Mouse (Mus musculus): ENCODE measurements around the gene Glb1. TPM values are rescaled to one million over a fixed set of nuclear protein-coding genes. Genes with fewer than 3 reads are reported as not detected.
"Not testable (repeated sequence)": the region's sequence is repeated elsewhere in the genome, so short reads cannot be mapped to it uniquely, and the experiment has no call there.

The Glb1 gene
- total RNA-seq, 1 experiment: 36.0 TPM

- TF ChIP-seq ZC3H11A (IDR thresholded peaks at IDR 0.05; ENCODE audit: borderline replicate concordance, low read depth, low read length) (0 out of 2 replicates have a peak, but pooled peaks have one; percentile 7), CHD2 (IDR thresholded peaks at IDR 0.05; ENCODE audit: low read depth, low read length) (no peak)
- H3K27ac ChIP-seq (ENCODE audit: insufficient read depth, low read depth, low read length, poor library complexity, severe bottlenecking): peak within 1 kb of the TSS; percentile 7
- peak within 1 kb of the TSS; percentile 27; the same call in 1 of the 2 replicates for H3K9ac ChIP-seq (ENCODE audit: insufficient read depth, low read depth, low read length, poor library complexity, severe bottlenecking)
- H3K9me3 ChIP-seq (ENCODE audit: control insufficient read depth, insufficient read depth, low read depth, low read length): no peaks in the 10 kb centered on the region
- in situ Hi-C loops (cut with MboI; ENCODE audit: low sequenced_read_pairs in 2 of 2, unreplicated experiment in 2 of 2): no loop called here
- DNase-seq (ENCODE audit: low read depth, low spot score): no peak
- peaks cover 19 to 40% of the 10 kb centered on the region in 2 experiments for H3K4me1 ChIP-seq (ENCODE audit: control insufficient read depth in 2 of 2, insufficient read depth in 2 of 2, low read length in 2 of 2, poor library complexity in 1 of 2)
- H3K4me3 ChIP-seq (ENCODE audit: insufficient read depth in 1 of 2, low read depth in 1 of 2, low read length in 2 of 2, poor library complexity in 1 of 2, severe bottlenecking in 1 of 2): peak within 1 kb of the TSS; percentile 4 to 42; a peak in 3 of 4 replicates
- H3K36me3 ChIP-seq (ENCODE audit: control insufficient read depth, insufficient read depth, low read length, poor library complexity, severe bottlenecking): peaks cover 52% of the 10 kb centered on the region
Observed at GRCm38 (mm10) chr9:114515364-114515763, 114.5 kb downstream of the Glb1 start, which contains the start of gene C130032M10Rik. Gene C130032M10Rik (plus strand): TSS chr9:114515697.

GRCm38 (mm10) chr9:114517924-114518497, 117.1 kb downstream of the Glb1 start:
- Histone ChIP-seq H3K4me1 (ENCODE audit: control insufficient read depth in 2 of 2, insufficient read depth in 2 of 2, low read length in 2 of 2, poor library complexity in 1 of 2) (peaks cover 13 to 39% of the 10 kb centered on the region in 2 experiments), H3K4me3 (ENCODE audit: insufficient read depth in 1 of 2, low read depth in 1 of 2, low read length in 2 of 2, poor library complexity in 1 of 2, severe bottlenecking in 1 of 2) (no peak overlapping the region), H3K27ac (ENCODE audit: insufficient read depth, low read depth, low read length, poor library complexity, severe bottlenecking) (peak overlapping the region; percentile 27; the same call in 1 of the 2 replicates), H3K9ac (ENCODE audit: insufficient read depth, low read depth, low read length, poor library complexity, severe bottlenecking) (peak overlapping the region; percentile 3; the same call in 1 of the 2 replicates), H3K36me3 (ENCODE audit: control insufficient read depth, insufficient read depth, low read length, poor library complexity, severe bottlenecking) (peaks cover 46% of the 10 kb centered on the region), H3K9me3 (ENCODE audit: control insufficient read depth, insufficient read depth, low read depth, low read length) (no peaks in the 10 kb centered on the region)
- TF ChIP-seq MAFK (IDR thresholded peaks at IDR 0.05; ENCODE audit: insufficient read depth, low read depth, low read length) (no peak), HCFC1 (IDR thresholded peaks at IDR 0.05; ENCODE audit: borderline replicate concordance, insufficient read depth, low read length) (no peak)
- DNase-seq (ENCODE audit: low read depth, low spot score): no peak
- in situ Hi-C loops (cut with MboI; ENCODE audit: low sequenced_read_pairs in 2 of 2, unreplicated experiment in 2 of 2): no loop called here

- peaks cover 44% of the 10 kb centered on the region for H3K36me3 ChIP-seq (ENCODE audit: control insufficient read depth, insufficient read depth, low read length, poor library complexity, severe bottlenecking)
Observed at GRCm38 (mm10) chr9:114518812-114519477, 118.1 kb downstream of the Glb1 start.

GRCm38 (mm10) chr9:114520529-114520928, 119.7 kb downstream of the Glb1 start:
- in situ Hi-C loops (cut with MboI; ENCODE audit: low sequenced_read_pairs in 2 of 2, unreplicated experiment in 2 of 2); H3K27ac ChIP-seq (ENCODE audit: insufficient read depth, low read depth, low read length, poor library complexity, severe bottlenecking); H3K9ac ChIP-seq (ENCODE audit: insufficient read depth, low read depth, low read length, poor library complexity, severe bottlenecking); H3K4me3 ChIP-seq (ENCODE audit: insufficient read depth in 1 of 2, low read depth in 1 of 2, low read length in 2 of 2, poor library complexity in 1 of 2, severe bottlenecking in 1 of 2); H3K9me3 ChIP-seq (ENCODE audit: control insufficient read depth, insufficient read depth, low read depth, low read length); DNase-seq (ENCODE audit: low read depth, low spot score): not testable (repeated sequence)
- Histone ChIP-seq H3K36me3 (ENCODE audit: control insufficient read depth, insufficient read depth, low read length, poor library complexity, severe bottlenecking) (peaks cover 43% of the 10 kb centered on the region), H3K4me1 (ENCODE audit: control insufficient read depth in 2 of 2, insufficient read depth in 2 of 2, low read length in 2 of 2, poor library complexity in 1 of 2) (peaks cover 8 to 43% of the 10 kb centered on the region in 2 experiments; a peak in 3 of 4 replicates)
- peak; percentile 81 for TF ChIP-seq ZNF384 (IDR thresholded peaks at IDR 0.05; ENCODE audit: low read depth, low read length)

More at GRCm38 (mm10) chr9:114518812-114519477, 118.1 kb downstream of the Glb1 start:
- no peak overlapping the region for H3K4me3 ChIP-seq (ENCODE audit: insufficient read depth in 1 of 2, low read depth in 1 of 2, low read length in 2 of 2, poor library complexity in 1 of 2, severe bottlenecking in 1 of 2)
- H3K27ac ChIP-seq (ENCODE audit: insufficient read depth, low read depth, low read length, poor library complexity, severe bottlenecking): no peak overlapping the region
- peaks cover 13 to 37% of the 10 kb centered on the region in 2 experiments for H3K4me1 ChIP-seq (ENCODE audit: control insufficient read depth in 2 of 2, insufficient read depth in 2 of 2, low read length in 2 of 2, poor library complexity in 1 of 2)
- TF ChIP-seq HCFC1 (IDR thresholded peaks at IDR 0.05; ENCODE audit: borderline replicate concordance, insufficient read depth, low read length): no peak
- no peak for TF ChIP-seq CHD2 (IDR thresholded peaks at IDR 0.05; ENCODE audit: low read depth, low read length)
- no peak for TF ChIP-seq ZNF384 (IDR thresholded peaks at IDR 0.05; ENCODE audit: low read depth, low read length)
- TF ChIP-seq ZC3H11A (IDR thresholded peaks at IDR 0.05; ENCODE audit: borderline replicate concordance, low read depth, low read length): no peak
- no peak for TF ChIP-seq MAFK (IDR thresholded peaks at IDR 0.05; ENCODE audit: insufficient read depth, low read depth, low read length)
- no peak for DNase-seq (ENCODE audit: low read depth, low spot score)
- H3K9me3 ChIP-seq (ENCODE audit: control insufficient read depth, insufficient read depth, low read depth, low read length): no peaks in the 10 kb centered on the region
- in situ Hi-C loops (cut with MboI; ENCODE audit: low sequenced_read_pairs in 2 of 2, unreplicated experiment in 2 of 2): no loop called here
- H3K9ac ChIP-seq (ENCODE audit: insufficient read depth, low read depth, low read length, poor library complexity, severe bottlenecking): no peak overlapping the region

DNA sequence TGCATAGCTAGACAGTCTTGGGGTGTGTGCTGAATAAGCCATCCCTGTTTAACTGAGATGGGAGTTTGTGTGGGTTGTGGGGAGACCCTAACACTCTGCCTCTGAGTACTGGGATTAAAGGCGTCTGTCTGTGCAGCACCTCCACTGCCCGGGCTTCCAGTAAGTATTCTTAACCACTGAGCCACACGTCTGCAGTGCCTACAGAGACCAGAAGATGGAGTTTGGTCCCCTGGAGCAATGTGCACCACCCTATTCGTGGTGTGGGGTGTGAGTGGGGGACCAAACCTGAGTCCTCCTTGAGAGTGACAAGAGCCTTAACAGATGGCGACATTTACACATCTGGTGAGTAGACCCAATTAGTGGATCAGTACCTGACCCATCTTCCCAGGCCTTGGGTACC, 121.2 kb downstream of the Glb1 start:
- in situ Hi-C loops (cut with MboI; ENCODE audit: low sequenced_read_pairs in 2 of 2, unreplicated experiment in 2 of 2): no loop called here
- H3K4me1 ChIP-seq (ENCODE audit: control insufficient read depth in 2 of 2, insufficient read depth in 2 of 2, low read length in 2 of 2, poor library complexity in 1 of 2): peaks cover 8 to 37% of the 10 kb centered on the region in 2 experiments; a peak in 3 of 4 replicates
- no peak overlapping the region for H3K9ac ChIP-seq (ENCODE audit: insufficient read depth, low read depth, low read length, poor library complexity, severe bottlenecking)
- DNase-seq (ENCODE audit: low read depth, low spot score): no peak
- H3K9me3 ChIP-seq (ENCODE audit: control insufficient read depth, insufficient read depth, low read depth, low read length): no peaks in the 10 kb centered on the region
- no peak overlapping the region for H3K4me3 ChIP-seq (ENCODE audit: insufficient read depth in 1 of 2, low read depth in 1 of 2, low read length in 2 of 2, poor library complexity in 1 of 2, severe bottlenecking in 1 of 2)
- peaks cover 37% of the 10 kb centered on the region for H3K36me3 ChIP-seq (ENCODE audit: control insufficient read depth, insufficient read depth, low read length, poor library complexity, severe bottlenecking)
- no peak overlapping the region for H3K27ac ChIP-seq (ENCODE audit: insufficient read depth, low read depth, low read length, poor library complexity, severe bottlenecking)
- TF ChIP-seq HCFC1 (IDR thresholded peaks at IDR 0.05; ENCODE audit: borderline replicate concordance, insufficient read depth, low read length): no peak
- TF ChIP-seq MAFK (IDR thresholded peaks at IDR 0.05; ENCODE audit: insufficient read depth, low read depth, low read length): no peak
- no peak for TF ChIP-seq CHD2 (IDR thresholded peaks at IDR 0.05; ENCODE audit: low read depth, low read length)

Measured in ES-E14 (cell line).